Mouse (Mus musculus) urinary bladder, adult 18-20 months (tissue): ENCODE measurements around the gene Olfr777.
"Not testable (repeated sequence)": the region's sequence is repeated elsewhere in the genome, so short reads cannot be mapped to it uniquely, and the experiment has no call there.

Source experiments
- DNase-seq, 2 experiments: peaks; one replicate each; pipeline ENCODE4 v3.0.0; 2022; ENCODE audit warnings: low spot score in 2 of 2, mixed read lengths in 2 of 2

Olfr777 gene

GRCm38 (mm10) chr10:129271081-129271535 is at the start of gene Olfr777:
TSS of gene Olfr777 (minus strand) at chr10:129271485.
- no peak for DNase-seq

DNA sequence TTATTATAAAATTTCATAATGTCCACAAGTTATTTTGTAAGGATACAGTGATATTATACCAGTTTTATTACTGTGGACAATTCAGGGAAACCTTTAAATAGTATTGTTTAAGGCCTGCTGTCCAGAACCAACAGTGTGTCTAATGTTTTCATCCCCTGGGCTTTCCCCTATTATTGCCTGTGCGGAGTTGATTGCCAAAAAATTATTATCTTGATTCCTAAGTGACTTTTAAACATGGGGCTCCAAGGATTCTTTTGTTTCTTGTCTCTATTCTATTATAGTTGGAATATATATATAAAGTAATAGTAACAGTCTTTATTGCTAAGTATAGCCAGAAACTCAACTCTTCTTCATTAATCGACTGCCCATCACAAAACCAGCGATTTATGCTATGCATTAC is 46.5 kb upstream of the Olfr777 start, which contains the start of gene Olfr780:
Gene Olfr780 (plus strand): TSS at position 301 of the 400 bp plus-strand sequence.
- no peak for DNase-seq

DNA sequence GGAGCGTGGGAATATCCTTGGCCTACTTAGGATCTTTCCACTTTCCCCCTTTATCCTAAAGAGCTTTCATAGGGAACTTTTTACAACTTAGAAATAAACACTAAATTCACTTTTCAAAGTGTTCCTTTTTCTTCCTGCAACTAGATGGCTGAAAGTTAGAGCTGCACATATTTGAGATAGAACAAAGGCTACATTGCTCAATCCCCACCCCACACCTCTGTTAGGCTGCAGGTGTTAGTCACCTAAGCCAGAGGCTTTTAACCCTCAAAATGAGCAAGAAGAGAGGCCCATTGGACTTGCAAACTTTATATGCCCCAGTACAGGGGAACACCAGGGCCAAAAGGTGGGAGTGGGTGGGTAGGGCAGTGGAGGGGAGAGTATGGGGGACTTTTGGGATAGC is 42.2 kb upstream of the Olfr777 start:
- not testable (repeated sequence) for DNase-seq

- DNase-seq = not testable (repeated sequence)
Measured at GRCm38 (mm10) chr10:129312973-129313372, 41.7 kb upstream of the Olfr777 start.

DNA sequence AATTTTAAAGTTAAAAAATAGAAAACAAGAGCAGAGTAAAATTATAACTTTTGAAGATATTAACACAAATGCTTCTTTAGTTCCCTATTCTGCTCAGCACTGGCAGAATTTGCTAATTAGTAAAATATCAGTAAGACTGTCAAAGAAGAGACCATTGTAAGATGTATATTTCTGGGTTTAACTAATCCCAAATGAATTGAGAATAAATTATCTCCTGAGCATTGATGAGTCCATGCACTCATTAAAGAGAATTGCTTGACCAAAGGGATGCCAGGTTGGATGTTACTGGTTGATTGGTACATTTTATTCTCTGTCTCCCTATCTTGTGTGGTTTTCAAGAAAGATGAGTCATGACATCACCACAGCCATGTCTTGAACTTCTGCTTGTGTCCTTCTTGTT is 12.5 kb downstream of the Olfr777 start, which contains the start of gene Olfr776:
Gene Olfr776 (plus strand): TSS at position 301 of the 400 bp plus-strand sequence.
- DNase-seq = no peak

DNA sequence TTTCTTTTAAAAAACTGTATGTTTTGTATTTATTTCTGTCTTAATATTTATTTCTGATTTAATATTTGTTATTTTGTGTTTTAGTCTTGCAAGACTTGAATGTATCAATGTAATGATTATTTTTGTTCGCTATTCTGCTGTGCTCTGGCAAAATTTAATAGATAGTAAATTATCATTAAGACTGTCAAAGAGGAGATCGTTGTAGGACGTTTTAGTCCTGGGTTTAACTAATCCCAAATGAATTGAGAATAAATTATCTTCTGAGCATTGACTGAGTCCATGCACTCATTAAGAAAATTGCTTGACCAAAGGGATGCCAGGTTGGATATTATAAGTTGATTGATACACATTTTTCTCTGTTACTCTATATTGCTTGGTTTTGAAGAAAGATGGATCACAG is 23.2 kb downstream of the Olfr777 start, which contains the start of gene Olfr775:
Gene Olfr775 (plus strand): TSS at position 301 of the 400 bp plus-strand sequence.
- DNase-seq = no peak

GRCm38 (mm10) chr10:129235904-129236303 is 35.4 kb downstream of the Olfr777 start, which contains the start of gene Olfr774:
TSS of gene Olfr774 (plus strand) at chr10:129236204.
- DNase-seq = no peak

- no peak for DNase-seq
Measured at GRCm38 (mm10) chr10:129230737-129231136, 40.5 kb downstream of the Olfr777 start.
